Mouse (Mus musculus) bone marrow macrophage, adult 2 months (primary cell): ENCODE measurements around the gene Gm42906.

Experiments used
- CTCF ChIP-seq: IDR thresholded peaks from 2 replicates; pipeline ENCODE4 v1.5.1; 2012; ENCODE audit warnings: low read depth, mild to moderate bottlenecking, low read length, moderate library complexity
- POLR2A ChIP-seq: IDR thresholded peaks from 2 replicates; pipeline ENCODE4 v1.6.1; 2012; ENCODE audit warnings: mild to moderate bottlenecking, low read depth, low read length, borderline replicate concordance

GRCm38 (mm10) chr5:151061942-151062341, 366.0 kb downstream of the Gm42906 start:
- no peak for TF ChIP-seq POLR2A
- TF ChIP-seq CTCF: no peak
